Mouse (Mus musculus) liver, embryonic 13.5 days (tissue): ENCODE data around the gene N4bp2. TPM values are rescaled to one million over a fixed set of nuclear protein-coding genes. Genes with fewer than 3 reads are reported as not detected.

Experiments
- ATAC-seq: fragments of 200-750 bp; cut with Nextera tagmentation; 2 replicates; pipeline ENCODE4 v1.8.0; 2017; ENCODE audit warnings: low read depth, mild to moderate bottlenecking, moderate number of reproducible peaks, moderate library complexity
- DNase-seq: peaks from one replicate; pipeline ENCODE4 v3.0.0; 2022
- H3K27ac ChIP-seq: fragments of 300-500 bp; sonication (generic); 2 replicates; pipeline ENCODE4 v1.5.1; 2015; ENCODE audit warnings: moderate library complexity, mild to moderate bottlenecking, inconsistent platforms
- H3K27me3 ChIP-seq: fragments of 300-500 bp; sonication (generic); 2 replicates; pipeline ENCODE4 v1.6.1; 2015; ENCODE audit warnings: mild to moderate bottlenecking, inconsistent platforms
- H3K36me3 ChIP-seq: fragments of 300-500 bp; sonication (generic); 2 replicates; pipeline ENCODE4 v1.6.1; 2015; ENCODE audit warnings: mild to moderate bottlenecking, inconsistent platforms
- H3K4me1 ChIP-seq: fragments of 300-500 bp; sonication (generic); replicated peaks from 2 replicates; pipeline ENCODE4 v1.6.1; 2015; ENCODE audit warnings: inconsistent platforms
- H3K4me2 ChIP-seq: fragments of 300-500 bp; sonication (generic); 2 replicates; pipeline ENCODE4 v1.6.1; 2015; ENCODE audit warnings: inconsistent platforms, mild to moderate bottlenecking, moderate library complexity
- H3K4me3 ChIP-seq: fragments of 300-500 bp; sonication (generic); replicated peaks from 2 replicates; pipeline ENCODE4 v1.5.1; 2015; ENCODE audit warnings: mild to moderate bottlenecking, inconsistent platforms
- H3K9ac ChIP-seq: fragments of 300-500 bp; sonication (generic); 2 replicates; pipeline ENCODE4 v1.6.1; 2015; ENCODE audit warnings: mild to moderate bottlenecking, inconsistent platforms
- H3K9me3 ChIP-seq: fragments of 300-500 bp; sonication (generic); replicated peaks from 2 replicates; pipeline ENCODE4 v1.6.1; 2016; ENCODE audit warnings: inconsistent platforms
- WGBS: fragments of 180-500 bp; shearing (Covaris S2); methylation state at CpG from one replicate; pipeline ENCODE4 v1.1.7; 2015; ENCODE audit not compliant: insufficient replicate concordance; 5-methylcytosine and 5-hydroxymethylcytosine counted together
- polyA plus RNA-seq: library from polyadenylated mRNA; unstranded; fragments of >200 nt; fragmentation: Nextera tagmentation; extraction: Ambion mirVana; gene quantifications from 2 replicates; pipeline ENCODE4 v1.2.1, GENCODE M21; 2015

Gene N4bp2
- polyA plus RNA-seq, 1 experiment from 2014 or later = 9.6 TPM

DNA sequence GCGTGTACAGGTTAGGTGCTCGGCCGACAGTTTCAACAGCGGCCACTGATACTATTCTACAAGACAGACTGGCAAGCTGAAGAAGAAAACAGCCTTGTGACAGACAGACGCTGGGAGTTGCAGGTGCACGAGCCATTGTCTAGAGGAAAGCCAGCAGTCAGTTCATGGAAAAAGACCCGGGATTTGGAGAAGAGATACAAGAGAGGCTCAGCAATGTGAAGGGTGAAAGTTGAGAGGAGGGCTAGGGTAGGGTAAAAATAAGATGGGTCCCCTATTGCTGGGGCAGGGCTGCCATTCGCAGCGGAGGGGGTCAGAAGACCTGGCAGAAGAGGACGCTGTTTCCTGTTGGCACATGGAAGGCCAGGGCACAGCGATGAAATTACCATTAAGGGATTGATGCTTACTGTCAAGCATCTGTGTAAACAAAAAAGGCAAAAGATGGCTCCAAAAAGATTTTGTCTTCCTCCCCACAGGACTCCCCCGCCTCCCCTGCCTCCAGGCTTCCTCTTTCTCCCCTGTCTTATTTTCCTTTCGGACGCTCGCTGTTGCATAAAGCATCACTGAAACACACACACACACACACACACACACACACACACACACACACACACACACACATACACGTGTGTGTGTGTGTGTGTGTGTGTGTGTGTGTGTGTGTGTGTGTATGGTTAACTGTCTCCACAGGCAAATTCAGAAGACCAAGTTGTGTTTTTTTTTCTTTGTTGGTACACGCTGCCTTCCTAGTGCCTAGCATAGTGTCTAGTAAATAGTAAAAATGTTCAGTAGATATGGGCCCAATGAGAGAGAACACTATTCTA lies 93.5 kb downstream of the N4bp2 start:
- ATAC-seq (no peak), DNase-seq (no peak)
- H3K4me3 ChIP-seq = no peak overlapping the region
- WGBS = 67% methylated on average over 17 of the region's 17 CpGs
- no peak overlapping the region for H3K4me2 ChIP-seq
- H3K36me3 ChIP-seq = no peaks in the 10 kb centered on the region
- H3K9me3 ChIP-seq = no peaks in the 10 kb centered on the region
- H3K9ac ChIP-seq = no peak overlapping the region
- no peak overlapping the region for H3K27ac ChIP-seq
- H3K27me3 ChIP-seq = no peaks in the 10 kb centered on the region
- peaks cover 8% of the 10 kb centered on the region for H3K4me1 ChIP-seq

- peak; percentile 51; the same call in 1 of the 2 replicates for ATAC-seq
Observed at GRCm38 (mm10) chr5:65857935-65858334, 94.6 kb downstream of the N4bp2 start.

GRCm38 (mm10) chr5:65858355-65858754 lies 95.0 kb downstream of the N4bp2 start:
- H3K4me1 ChIP-seq = peaks cover 13% of the 10 kb centered on the region
- H3K36me3 ChIP-seq = no peaks in the 10 kb centered on the region
- ATAC-seq (no peak), DNase-seq (no peak)
- H3K9ac ChIP-seq = no peak overlapping the region
- H3K27ac ChIP-seq = no peak overlapping the region
- no peaks in the 10 kb centered on the region for H3K9me3 ChIP-seq
- 88% methylated on average over 4 of the region's 6 CpGs for WGBS
- H3K4me3 ChIP-seq = no peak overlapping the region
- H3K27me3 ChIP-seq = no peaks in the 10 kb centered on the region
- H3K4me2 ChIP-seq = no peak overlapping the region

More at GRCm38 (mm10) chr5:65857935-65858334, 94.6 kb downstream of the N4bp2 start:
- peaks cover 9% of the 10 kb centered on the region for H3K4me1 ChIP-seq
- no peak for DNase-seq
- 54% methylated on average over 12 of the region's 12 CpGs for WGBS
- no peak overlapping the region for H3K4me3 ChIP-seq
- no peak overlapping the region for H3K27ac ChIP-seq
- no peak overlapping the region for H3K4me2 ChIP-seq
- H3K36me3 ChIP-seq = no peaks in the 10 kb centered on the region
- no peaks in the 10 kb centered on the region for H3K9me3 ChIP-seq
- no peaks in the 10 kb centered on the region for H3K27me3 ChIP-seq
- H3K9ac ChIP-seq = no peak overlapping the region

DNA sequence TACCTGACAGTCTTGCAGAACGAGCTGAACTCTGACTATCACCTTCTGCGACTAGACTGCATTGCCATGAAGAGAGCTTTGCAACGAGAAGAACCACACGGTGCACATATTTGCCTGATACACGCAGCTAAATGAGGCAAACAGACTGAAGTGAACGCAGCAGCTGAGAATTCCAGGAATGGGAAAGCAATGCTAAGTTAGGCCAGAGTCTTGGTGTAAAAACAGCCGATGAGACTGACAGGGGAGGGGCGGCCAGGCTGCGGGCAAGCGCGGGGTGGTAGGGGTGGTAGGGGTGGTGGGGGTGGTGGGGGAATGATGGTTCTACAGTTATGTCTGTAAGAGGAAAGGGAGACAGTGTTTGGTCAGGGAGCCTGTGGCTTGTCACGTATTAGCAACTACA lies 95.6 kb downstream of the N4bp2 start:
- H3K27ac ChIP-seq = no peak overlapping the region
- H3K4me1 ChIP-seq = peaks cover 14% of the 10 kb centered on the region
- H3K4me3 ChIP-seq = no peak overlapping the region
- H3K36me3 ChIP-seq = no peaks in the 10 kb centered on the region
- H3K9me3 ChIP-seq = no peaks in the 10 kb centered on the region
- no peak for ATAC-seq
- H3K27me3 ChIP-seq = no peaks in the 10 kb centered on the region
- 70% methylated on average over 12 of the region's 12 CpGs for WGBS
- no peak overlapping the region for H3K9ac ChIP-seq
- DNase-seq = no peak
- H3K4me2 ChIP-seq = no peak overlapping the region

GRCm38 (mm10) chr5:65859396-65859795 lies 96.1 kb downstream of the N4bp2 start:
- WGBS = 59% methylated on average over 6 of the region's 6 CpGs
- ATAC-seq (no peak), DNase-seq (no peak)
- H3K36me3 ChIP-seq = no peaks in the 10 kb centered on the region
- H3K4me2 ChIP-seq = no peak overlapping the region
- no peaks in the 10 kb centered on the region for H3K27me3 ChIP-seq
- H3K27ac ChIP-seq = no peak overlapping the region
- H3K9ac ChIP-seq = no peak overlapping the region
- no peak overlapping the region for H3K4me3 ChIP-seq
- H3K4me1 ChIP-seq = peaks cover 14% of the 10 kb centered on the region
- H3K9me3 ChIP-seq = no peaks in the 10 kb centered on the region

DNA sequence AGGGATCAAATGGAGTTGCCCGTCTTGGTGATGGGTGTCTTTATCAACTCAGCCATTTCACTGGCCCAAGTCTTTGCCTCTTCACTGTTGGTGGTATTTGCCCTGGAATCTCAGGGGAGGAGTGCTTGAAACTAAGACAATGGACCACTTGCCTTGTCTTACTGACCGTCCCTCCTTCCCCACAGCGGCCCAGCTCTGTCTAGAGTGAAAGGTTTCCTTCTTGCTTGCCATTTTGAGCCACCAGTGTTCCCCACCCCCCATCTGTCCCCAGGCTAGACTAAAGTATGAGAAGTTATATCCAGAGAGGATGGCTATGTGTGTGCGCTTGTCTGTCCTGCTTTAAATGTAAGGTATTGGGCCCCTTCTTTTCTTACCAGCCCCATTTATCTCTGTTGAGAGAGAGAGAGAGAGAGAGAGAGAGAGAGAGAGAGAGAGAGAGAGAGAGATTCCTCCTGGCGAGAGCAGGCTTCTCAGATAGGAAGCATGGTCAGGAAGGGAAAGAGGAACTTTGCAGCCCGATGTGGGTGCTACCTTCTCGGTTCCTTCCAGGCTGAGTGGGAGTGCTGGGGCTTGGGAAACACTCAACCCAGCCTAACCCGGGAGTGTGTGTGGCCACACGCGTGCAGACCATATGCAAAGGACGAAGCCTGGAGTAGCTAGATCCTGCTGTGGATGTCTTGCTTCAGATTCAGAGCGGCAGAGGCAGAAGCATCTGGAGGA lies 97.1 kb downstream of the N4bp2 start:
- no peak for DNase-seq
- no peak for ATAC-seq

DNA sequence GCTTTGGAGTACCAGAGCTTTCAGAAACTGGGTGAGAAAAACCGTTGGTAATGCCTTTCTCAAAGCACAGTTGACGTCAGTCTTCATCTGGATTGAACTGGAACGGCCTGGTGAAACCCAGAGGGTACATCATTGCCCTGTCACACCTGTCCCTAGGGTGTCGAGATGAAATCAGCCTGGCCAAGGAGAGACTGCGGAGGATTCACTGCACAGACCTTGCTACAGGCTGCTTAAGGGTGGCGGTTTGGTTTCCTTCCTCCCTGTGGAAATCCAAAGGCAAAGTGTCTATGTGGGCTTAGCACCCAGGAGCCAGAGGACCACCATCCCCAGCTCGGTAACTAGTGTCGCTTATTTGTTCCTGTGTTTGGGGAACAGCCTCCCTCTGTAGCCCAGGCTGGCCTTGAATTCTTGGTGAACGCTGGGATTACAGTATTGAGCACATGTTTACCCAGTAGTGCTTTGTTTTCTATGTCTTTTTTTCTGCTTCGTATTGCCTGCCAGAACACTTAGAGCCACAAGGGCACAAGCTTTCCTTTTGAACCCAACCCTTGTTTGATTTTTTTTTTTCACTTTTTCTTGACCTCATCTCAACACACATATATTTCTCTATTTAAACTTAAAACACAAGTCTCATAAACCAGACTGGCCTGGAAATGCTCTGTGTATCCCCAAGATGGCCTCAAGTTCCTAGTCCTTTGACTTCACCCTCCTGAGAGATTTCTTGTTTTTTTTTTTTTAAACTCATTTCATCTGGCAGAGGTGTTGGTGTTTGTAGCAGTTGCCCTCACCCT lies 98.0 kb downstream of the N4bp2 start, which contains the start of gene Rhoh:
Gene Rhoh, plus strand, starts transcription at position 60 of the 791 bp plus-strand sequence.
- Histone ChIP-seq H3K9me3 (no peaks in the 10 kb centered on the region), H3K27ac (no peak within 1 kb of the TSS), H3K4me1 (peaks cover 15% of the 10 kb centered on the region), H3K36me3 (no peaks in the 10 kb centered on the region), H3K9ac (no peak within 1 kb of the TSS), H3K4me3 (no peak within 1 kb of the TSS), H3K4me2 (no peak within 1 kb of the TSS), H3K27me3 (no peaks in the 10 kb centered on the region)
- 54% methylated on average over 10 of the region's 10 CpGs for WGBS
- ATAC-seq (no peak), DNase-seq (no peak)

More for the DNA sequence above, 97.1 kb downstream of the N4bp2 start:
- no peak overlapping the region for H3K4me2 ChIP-seq
- no peak overlapping the region for H3K27ac ChIP-seq
- no peak overlapping the region for H3K9ac ChIP-seq
- WGBS = 34% methylated on average over 12 of the region's 12 CpGs
- H3K27me3 ChIP-seq = no peaks in the 10 kb centered on the region
- H3K4me1 ChIP-seq = peaks cover 19% of the 10 kb centered on the region
- no peaks in the 10 kb centered on the region for H3K36me3 ChIP-seq
- no peaks in the 10 kb centered on the region for H3K9me3 ChIP-seq
- no peak overlapping the region for H3K4me3 ChIP-seq

DNA sequence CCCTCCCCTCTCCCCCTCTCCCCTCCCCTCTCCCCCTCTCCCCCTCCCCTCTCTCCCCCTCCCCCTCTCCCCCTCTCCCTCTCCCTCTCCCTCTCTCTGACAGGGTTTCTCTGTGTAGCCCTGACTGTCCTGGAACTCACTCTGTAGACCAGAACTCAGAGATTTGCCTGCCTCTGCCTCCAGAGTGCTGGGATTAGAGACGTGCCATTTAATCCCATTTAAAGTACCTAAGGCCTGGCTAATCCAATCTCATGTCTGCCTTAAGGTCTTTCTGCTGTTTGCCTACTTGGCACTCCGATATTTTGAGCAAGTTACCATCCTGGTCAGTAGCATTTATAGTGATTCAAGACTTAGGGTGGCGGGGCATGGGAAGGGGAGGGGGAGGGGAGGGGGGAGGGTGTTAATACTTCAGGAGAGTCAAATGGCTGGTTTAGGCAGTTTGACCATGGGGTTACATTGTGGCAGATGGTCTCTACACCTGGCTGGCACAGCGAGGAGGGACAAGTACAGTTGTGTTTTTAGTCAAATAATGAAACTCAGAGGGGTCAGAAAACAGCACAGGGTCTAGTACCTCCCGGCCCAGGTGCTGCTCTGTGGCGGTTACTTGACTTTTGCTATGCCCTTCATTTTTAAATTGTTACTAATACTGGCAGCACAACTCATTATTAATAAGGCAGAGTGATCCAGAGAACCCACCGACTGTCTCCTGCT lies 99.1 kb downstream of the N4bp2 start:
- WGBS = 74% methylated on average over 7 of the region's 7 CpGs
- no peaks in the 10 kb centered on the region for H3K27me3 ChIP-seq
- H3K4me2 ChIP-seq = no peak overlapping the region
- no peak overlapping the region for H3K27ac ChIP-seq
- no peak for ATAC-seq
- no peaks in the 10 kb centered on the region for H3K36me3 ChIP-seq
- no peak overlapping the region for H3K9ac ChIP-seq
- H3K4me3 ChIP-seq = no peak overlapping the region
- DNase-seq = no peak
- peaks cover 17% of the 10 kb centered on the region for H3K4me1 ChIP-seq
- no peaks in the 10 kb centered on the region for H3K9me3 ChIP-seq

- H3K4me3 ChIP-seq = peak overlapping the region; percentile 33
- DNase-seq = peak; percentile 22
Observed at GRCm38 (mm10) chr5:65863349-65863749, 100.0 kb downstream of the N4bp2 start.

DNA sequence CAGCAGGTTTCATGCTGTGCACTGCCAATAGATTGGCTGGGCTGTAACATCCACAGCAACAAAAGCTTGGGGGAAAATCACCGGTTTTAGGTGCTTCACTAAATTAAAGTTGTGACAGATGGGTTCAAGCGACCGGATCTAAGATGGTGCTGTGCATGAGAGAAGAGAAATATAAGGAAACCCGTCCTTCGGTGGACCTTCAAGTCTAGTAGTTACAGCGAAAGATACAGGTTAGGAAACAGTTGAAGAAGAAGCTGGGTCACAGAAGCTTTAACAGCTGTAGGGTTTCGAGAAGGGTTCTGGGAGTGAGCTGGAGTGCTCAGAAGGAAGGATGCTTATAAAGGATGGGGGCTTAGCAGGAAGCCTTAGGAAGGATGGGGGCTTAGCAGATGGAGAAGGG lies 101.2 kb downstream of the N4bp2 start:
- peak overlapping the region; percentile 35 for H3K4me2 ChIP-seq
- 68% methylated on average over 7 of the region's 7 CpGs for WGBS
- peak overlapping the region; percentile 33 for H3K4me3 ChIP-seq
- ATAC-seq (no peak), DNase-seq (no peak)
- no peaks in the 10 kb centered on the region for H3K9me3 ChIP-seq
- H3K4me1 ChIP-seq = peaks cover 23% of the 10 kb centered on the region
- H3K27me3 ChIP-seq = no peaks in the 10 kb centered on the region
- no peak overlapping the region for H3K27ac ChIP-seq
- no peaks in the 10 kb centered on the region for H3K36me3 ChIP-seq
- H3K9ac ChIP-seq = no peak overlapping the region

More at GRCm38 (mm10) chr5:65863349-65863749, 100.0 kb downstream of the N4bp2 start:
- Histone ChIP-seq H3K27me3 (no peaks in the 10 kb centered on the region), H3K27ac (no peak overlapping the region), H3K4me2 (peak overlapping the region; percentile 35), H3K9ac (no peak overlapping the region), H3K9me3 (no peaks in the 10 kb centered on the region), H3K4me1 (peaks cover 18% of the 10 kb centered on the region), H3K36me3 (no peaks in the 10 kb centered on the region)
- no peak for ATAC-seq
- WGBS = 20% methylated on average over 12 of the region's 12 CpGs
